Mouse (Mus musculus): Measurements from ENCODE around the gene Dnajc7. TPM values are rescaled to one million over a fixed set of nuclear protein-coding genes. Genes with fewer than 3 reads are reported as not detected.
"Not testable (repeated sequence)": the region's sequence is repeated elsewhere in the genome, so short reads cannot be mapped to it uniquely, and the experiment has no call there.

The Dnajc7 gene
- total RNA-seq, 2 experiments from 2014 or later: 231 to 258 TPM

DNA sequence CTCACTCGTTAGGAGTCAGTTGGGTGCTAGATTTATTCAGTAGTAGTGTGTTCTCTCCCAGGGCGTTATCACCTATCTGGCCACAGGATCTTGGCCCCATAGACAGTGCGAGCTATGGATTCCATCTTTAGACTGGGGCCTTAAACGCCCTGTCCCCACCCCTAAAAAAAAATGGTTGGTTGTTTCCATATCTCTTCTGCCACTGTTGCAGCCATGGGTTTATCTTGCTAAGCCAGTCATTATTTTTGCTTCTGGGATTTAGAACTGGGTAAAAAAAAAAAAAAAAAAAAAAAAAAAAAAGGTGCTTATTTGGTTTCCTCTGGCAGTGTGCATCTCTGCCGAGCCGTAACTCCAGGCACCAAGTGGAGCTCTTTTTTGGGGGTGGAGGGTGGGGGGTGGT is 55.3 kb downstream of the Dnajc7 start:
- intact Hi-C loops (cut with DNase I): no loop called here
- no peak for DNase-seq (ENCODE audit: low spot score in 2 of 2)

DNA sequence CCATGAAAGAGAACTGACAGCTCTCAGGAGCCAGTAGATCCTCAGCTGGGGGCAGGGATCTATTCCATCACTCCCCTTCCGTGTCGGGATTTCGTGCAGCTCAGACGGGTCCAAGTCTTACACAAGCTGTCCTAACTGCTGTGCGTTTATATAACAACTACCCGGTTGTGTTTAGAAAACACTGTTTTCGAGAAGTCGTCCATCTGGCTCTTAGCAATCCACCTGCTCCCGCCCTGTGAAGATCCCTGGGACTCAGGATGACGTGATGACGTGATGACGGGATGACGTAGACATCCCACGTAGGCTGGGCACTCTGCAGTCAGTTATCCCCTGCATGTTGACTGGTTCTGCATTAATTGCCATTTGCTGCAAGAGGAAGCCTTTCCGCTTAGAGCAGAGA is 55.7 kb downstream of the Dnajc7 start:
- DNase-seq (ENCODE audit: low spot score in 2 of 2): peak; percentile 73 to 93
- intact Hi-C loops (cut with DNase I): no loop called here

DNA sequence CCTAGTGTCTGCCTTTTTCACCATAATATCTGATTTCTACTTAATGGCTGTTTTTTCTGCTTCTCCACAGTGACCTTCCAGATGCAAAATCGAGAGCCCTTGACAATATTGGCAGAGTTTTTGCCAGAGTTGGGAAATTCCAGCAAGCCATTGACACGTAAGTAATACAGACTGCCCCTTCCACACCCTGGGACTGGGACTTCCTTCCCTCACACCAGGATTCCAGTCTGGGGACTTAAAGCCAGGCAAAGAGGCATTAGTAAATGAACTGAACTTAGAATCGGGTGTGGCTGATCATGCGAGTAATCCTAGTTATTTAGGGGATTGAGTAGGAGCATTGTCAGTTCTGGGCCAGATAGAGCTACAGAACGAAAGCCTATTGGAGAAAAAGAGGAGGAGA is 58.2 kb downstream of the Dnajc7 start:
- DNase-seq (ENCODE audit: low spot score in 2 of 2): no peak
- intact Hi-C loops (cut with DNase I): no loop called here

DNA sequence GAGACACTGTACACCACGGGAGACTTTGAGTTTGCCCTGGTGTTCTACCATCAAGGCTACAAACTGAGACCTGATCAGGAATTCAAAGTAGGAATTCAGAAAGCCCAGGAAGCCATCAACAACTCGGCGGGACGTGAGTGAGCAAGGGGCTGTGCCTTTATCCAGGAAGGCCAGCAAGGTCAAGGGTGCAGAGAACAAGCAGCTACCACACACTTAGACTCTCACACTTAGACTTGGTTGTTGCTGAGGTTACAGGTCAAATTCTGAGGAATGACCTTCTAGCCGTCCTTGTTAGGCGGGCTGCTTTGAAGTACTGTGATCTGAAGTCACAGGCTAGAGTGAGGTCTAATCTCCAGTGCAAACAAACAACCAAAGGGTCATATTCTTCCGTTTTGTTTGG is 60.5 kb downstream of the Dnajc7 start:
- intact Hi-C loops (cut with DNase I): loop anchor here (5.0 kb wide), 1 partner anchor 202 kb away; the partner anchor contains the start of gene Hap1
- DNase-seq (ENCODE audit: low spot score in 2 of 2): no peak

DNA sequence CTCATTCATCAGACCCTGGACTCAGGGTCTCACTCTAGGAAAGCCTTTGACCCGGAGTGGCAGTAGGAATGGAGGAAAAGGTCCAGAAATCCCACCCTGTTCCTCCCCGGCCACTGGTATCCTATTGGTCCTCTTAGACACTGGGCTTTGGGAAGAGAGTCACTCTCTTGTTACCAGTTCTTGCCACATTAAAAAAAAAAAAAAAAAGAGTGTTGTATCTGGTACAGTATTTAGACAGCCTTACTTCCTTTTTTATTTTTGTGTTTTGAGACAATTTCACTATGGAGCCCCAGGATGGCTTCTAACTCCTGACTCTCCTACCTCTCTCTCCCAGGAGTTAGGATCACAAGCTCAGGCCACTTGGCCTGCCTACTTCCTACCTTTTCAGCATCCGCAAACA is 62.4 kb downstream of the Dnajc7 start:
- DNase-seq (ENCODE audit: low spot score in 2 of 2): no peak
- intact Hi-C loops (cut with DNase I): loop anchor here (5.0 kb wide), 1 partner anchor 200 kb away; the partner anchor contains the start of gene Hap1

DNA sequence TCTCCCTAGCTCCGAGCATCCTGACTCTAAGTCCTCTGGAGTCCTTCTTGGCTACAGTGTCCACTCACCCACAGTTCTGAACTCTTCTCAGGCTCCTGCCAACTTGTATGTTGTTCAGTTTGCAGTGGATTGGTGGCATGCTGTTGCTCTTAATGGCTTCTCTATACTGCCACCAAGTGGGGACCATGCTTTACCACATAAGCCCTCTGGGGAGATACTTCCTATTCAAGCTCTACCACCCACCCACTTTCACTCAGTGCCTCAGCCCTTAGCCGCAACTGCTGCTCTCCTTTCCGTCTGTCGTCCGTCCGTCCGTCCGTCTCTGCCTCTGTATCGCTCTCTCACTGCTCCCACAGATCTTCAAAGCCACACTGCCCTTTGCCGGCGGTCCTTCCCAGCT is 64.4 kb downstream of the Dnajc7 start:
- peak; percentile 53 to 77 for DNase-seq (ENCODE audit: low spot score in 2 of 2)
- intact Hi-C loops (cut with DNase I): loop anchor here (2.0 to 5.0 kb wide), 2 partner anchors 43 to 198 kb away; partner anchors contain the start of gene Hap1

DNA sequence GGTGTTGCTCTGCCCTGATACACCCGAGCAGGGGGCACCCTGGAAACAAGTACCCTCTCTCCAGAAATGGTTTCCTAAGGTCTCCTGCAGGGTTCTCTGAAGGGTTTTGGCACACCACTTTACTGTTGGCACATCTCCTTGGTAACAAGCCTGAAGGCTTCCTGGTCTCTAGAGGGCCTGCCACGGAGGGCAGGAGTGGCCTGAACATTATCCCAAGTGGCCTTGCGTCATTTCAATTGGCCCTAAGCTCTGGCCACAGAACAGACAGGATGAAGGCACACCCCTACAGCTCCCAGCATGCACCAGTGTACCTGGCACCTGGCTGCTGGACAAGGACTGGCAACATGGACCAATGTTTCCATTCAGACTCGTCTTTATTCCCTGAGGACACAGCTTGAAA is 67.1 kb downstream of the Dnajc7 start:
- intact Hi-C loops (cut with DNase I): no loop called here
- no peak for DNase-seq (ENCODE audit: low spot score in 2 of 2)

DNA sequence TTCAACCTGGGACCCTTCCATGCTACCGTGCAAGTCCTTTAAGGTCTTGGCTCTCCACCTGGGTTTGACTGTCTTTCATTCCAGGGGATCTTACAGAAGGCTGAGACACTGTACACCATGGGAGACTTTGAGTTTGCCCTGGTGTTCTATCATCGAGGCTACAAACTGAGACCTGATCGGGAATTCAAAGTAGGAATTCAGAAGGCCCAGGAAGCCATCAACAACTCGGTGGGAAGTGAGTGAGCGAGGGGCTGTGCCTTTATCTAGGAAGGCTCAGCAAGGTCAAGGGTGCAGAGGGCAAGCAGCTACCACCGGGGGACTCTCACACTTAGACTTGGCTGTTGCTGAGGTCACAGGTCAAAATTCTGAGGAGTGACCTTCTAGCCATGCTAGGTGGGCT is 69.9 kb downstream of the Dnajc7 start:
- DNase-seq (ENCODE audit: low spot score in 2 of 2): no peak
- intact Hi-C loops (cut with DNase I): no loop called here

DNA sequence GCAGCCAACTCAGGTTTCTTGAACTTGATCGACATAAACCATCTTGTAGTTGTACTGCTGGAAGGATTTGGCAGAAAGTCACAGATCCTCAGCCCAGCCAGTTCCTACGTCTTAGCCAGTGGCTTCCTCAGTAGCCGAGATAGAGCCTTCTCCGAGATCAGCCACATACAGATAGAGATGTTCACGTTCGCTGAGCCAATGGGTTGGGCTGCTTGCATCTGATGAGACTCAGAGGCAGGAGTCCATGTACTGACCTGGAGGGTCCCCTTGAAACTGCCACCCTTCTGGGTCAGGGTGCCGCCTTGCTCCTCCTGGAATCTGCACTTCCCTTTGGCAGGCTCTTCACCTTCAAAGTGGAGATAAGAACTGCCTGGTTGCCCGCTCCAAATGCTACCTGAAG is 70.5 kb downstream of the Dnajc7 start:
- intact Hi-C loops (cut with DNase I): no loop called here
- no peak for DNase-seq (ENCODE audit: low spot score in 2 of 2)

DNA sequence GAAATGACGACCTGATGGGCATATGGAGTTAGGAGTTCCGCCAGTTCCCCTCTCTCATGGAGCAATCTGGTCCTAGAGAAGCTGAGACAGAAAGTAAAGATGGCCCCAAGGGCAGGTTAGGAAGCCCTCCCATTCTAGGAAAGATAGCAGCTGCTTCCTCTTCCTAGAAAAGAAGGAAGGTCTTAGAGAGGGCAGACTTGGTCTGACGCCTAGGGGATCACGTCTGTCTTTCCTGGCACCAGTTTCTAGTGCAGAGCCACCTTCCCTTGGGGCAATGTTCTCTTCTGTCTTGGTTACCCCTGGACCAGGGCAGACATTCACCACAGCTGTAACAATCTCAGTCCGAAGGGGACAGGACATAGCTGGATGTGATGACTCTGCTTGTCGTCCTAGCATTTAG is 71.8 kb downstream of the Dnajc7 start:
- intact Hi-C loops (cut with DNase I): no loop called here
- DNase-seq (ENCODE audit: low spot score in 2 of 2): no peak

DNA sequence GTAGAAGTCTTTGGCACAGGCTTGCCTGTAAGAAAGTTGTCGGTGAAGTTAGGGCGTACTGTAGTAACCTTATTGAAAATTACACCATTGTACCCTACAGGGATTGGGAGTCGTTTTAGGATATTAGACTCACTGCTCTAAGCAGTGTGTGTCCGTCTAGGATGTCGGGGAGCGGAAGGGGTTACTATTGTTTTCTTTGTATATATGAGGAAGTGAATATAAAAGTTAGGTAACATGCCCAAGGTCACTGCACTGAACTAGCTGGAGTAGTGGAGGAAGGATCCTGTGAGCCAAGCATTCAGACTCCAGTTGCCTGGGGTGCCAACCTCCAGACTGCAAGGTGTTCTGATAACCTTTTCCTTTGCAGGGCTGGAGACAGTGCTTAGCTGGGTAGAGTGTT is 73.0 kb downstream of the Dnajc7 start:
- intact Hi-C loops (cut with DNase I): no loop called here
- DNase-seq (ENCODE audit: low spot score in 2 of 2): no peak

DNA sequence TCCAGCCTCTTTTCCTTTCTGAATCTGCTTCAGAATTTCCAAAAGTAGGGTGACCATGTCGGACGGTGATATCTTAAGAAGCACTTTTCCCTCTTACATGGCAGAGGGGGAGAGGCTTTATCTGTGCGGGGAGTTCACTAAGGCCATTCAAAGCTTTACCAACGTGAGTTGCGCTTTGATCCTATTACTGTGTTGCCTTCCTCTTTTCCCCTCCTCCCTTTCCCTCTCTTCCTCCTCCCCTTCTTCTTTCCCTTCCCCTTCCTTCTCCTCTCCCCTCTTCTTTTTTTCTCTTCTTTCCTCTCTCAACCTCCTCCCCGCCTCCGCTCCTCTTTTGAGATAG is 74.3 kb downstream of the Dnajc7 start:
- intact Hi-C loops (cut with DNase I): no loop called here
- no peak for DNase-seq (ENCODE audit: low spot score in 2 of 2)

DNA sequence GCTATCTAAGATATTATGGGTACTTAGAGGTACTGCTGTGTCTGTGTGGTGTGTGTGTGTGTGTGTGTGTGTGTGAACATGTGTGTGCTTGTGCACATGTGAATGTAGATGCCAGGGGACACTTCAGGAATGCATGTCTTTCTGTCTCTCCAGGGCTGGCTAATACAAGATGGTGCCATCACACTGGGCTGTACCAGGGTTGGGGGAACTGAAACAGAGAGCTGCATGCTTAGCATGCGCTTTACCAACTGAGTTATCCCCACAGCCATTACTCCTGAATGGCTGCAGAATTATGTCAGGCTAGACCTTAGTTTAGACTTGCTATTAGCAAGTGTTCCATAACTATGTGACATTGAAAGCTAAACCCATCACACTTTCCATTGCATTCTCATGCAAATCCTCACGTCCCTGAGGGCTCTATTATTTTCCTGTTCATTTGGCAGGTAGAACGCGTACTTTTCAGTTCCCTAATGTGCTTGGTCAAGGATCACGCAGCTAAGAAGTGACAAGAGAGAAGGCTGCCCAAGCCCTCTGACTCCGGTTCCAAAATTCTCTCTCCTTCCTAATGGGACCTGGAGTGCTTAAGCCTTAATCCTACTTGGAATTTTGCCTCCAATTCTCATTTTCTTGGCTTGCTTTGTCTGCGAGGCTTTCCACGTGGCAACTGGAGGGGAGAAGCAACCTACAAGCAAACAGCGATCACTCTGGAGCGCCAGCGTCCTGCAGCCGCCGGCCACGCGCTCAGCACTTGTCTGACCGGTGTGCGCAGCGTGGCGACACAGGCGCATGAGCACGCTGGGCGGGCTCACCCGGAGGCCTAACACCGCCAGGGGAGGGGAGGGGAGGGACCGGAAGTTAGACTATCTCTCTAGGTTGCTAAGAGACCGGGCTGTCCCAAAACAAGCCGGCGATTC is 74.9 kb downstream of the Dnajc7 start, which contains the start of gene Ttc25:
Gene Ttc25 (plus strand): TSS at position 776 of the 914 bp plus-strand sequence.
- intact Hi-C loops (cut with DNase I): no loop called here
- peak; percentile 72 to 88 for DNase-seq (ENCODE audit: low spot score in 2 of 2)

DNA sequence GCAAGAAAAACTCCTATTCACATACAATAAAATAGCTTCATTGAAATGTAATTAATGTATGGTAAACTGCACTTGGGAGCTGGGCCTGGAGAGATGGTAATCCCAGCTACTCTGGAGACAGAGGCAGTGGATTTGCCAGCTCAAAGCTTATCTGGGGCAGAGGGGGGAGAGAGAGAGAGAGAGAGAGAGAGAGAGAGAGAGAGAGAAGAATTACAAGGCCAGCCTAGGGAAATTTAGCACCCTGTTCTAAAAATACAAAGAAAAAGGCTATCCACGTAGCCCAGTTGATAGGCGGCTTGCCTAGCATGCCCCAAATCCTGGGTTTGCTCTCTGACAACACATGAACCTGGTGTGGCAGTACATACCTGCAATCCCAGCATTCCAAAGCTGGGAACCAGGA is 78.4 kb downstream of the Dnajc7 start:
- DNase-seq (ENCODE audit: low spot score in 2 of 2): no peak
- intact Hi-C loops (cut with DNase I): no loop called here

DNA sequence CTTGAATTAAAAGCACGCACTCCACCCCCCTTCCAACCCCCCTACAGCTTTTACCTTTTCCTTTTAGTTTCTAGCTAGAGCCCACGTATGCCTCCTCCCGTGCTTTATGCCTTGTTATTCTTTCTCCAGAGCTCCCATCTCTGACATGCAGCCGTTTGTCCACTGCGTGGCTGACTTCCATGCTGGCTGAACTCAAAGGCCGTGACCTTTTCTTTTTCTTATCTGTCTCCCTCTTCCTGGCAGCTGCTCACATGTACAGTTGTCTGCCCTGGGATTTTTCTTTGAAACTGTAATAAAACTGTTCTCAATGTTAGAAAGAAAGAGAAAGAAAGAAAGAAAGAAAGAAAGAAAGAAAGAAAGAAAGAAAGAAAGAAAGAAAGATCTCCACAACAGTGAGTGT is 79.0 kb downstream of the Dnajc7 start:
- no peak for DNase-seq (ENCODE audit: low spot score in 2 of 2)
- intact Hi-C loops (cut with DNase I): no loop called here

DNA sequence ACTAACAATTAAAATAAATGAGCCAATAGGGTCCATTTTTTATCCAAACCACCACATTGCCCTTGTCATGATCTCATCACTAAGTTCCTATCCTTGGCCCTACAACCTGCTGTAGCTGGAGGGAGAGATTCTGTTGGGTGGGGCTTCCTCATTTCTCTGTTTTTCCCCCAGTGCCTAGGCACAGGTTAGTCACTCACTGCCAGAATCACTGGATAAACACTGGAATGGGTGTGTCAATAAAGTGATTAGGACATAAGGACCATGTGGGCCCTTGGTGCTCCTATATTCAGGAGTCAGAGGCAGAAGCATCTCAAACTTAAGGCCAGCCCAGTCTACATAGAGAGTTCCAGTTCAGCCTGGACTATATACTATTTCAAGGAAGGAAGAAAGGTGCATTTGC is 83.5 kb downstream of the Dnajc7 start:
- no peak for DNase-seq (ENCODE audit: low spot score in 2 of 2)
- intact Hi-C loops (cut with DNase I): no loop called here

DNA sequence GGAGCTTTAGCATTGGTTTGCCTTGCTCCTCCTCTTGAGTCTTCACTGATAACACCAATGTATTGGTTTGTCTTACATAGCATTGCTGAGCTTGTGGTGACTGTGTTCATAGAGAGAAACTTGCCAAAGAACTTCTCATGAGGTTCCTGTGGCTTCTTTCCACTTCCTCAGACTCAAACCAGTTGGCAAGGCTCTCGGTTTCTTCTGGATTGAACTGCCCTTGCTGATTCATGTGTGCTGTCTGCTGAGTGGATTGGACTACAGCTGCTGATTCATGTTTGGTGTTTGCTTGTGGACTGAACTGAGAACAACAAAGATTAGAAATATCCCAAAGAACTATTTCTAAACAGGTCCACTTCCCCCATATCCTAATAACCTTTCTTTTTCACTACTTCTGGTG is 84.0 kb downstream of the Dnajc7 start:
- DNase-seq (ENCODE audit: low spot score in 2 of 2): no peak
- intact Hi-C loops (cut with DNase I): no loop called here

DNA sequence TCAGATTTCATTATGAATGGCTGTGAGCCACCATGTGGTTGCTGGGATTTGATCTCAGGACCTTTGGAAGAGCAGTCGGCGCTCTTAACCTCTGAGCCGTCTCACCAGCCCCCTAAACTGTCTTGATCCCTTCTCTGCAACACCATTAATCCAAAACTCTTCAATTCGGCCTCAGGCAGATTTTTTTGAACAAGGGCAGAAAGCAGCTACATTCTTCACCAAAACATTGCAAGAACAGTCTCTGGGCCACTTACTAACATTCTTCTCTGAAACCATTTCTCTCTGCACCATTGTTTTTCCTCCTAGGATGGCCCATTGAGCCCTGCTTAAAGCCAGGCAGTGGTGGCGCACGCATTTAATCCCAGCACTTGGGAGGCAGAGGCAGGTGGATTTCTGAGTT is 85.1 kb downstream of the Dnajc7 start:
- intact Hi-C loops (cut with DNase I); DNase-seq (ENCODE audit: low spot score in 2 of 2): not testable (repeated sequence)

DNA sequence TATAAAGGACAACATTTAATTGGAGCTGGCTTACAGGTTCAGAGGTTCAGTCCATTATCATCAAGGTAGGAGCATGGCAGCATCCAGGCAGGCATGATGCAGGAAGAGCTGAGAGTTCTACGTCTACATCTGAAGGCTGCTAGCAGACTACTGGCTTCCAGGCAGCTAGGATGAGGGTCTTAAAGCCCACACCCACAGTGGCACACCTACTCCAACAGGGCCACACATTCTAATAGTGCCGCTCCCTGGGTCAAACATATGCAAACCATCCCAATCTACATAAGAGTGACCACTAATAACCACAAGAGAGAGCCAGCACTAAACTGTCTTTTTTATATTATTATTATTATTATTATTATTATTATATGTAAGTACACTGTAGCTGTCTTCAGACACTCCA is 85.6 kb downstream of the Dnajc7 start:
- intact Hi-C loops (cut with DNase I); DNase-seq (ENCODE audit: low spot score in 2 of 2): not testable (repeated sequence)

DNA sequence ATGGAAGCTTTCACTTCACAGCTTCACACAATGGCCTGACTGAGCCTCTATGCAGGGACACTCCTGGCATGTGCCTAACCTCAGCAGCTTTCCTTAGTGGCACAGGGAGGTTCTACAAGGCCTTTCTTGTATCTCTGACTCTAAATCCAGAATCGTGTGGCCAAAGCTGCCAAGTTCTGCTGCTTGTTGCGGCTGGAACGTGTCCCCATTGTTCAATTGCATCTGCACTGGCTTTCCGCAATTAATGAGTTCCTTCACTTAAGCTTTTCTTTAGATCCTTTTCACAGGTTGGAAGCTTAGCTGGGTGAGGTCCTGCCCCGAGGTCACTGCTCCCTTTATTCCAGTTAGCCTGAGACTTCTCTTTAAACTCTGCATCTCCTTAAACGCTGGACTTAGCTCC is 86.1 kb downstream of the Dnajc7 start:
- intact Hi-C loops (cut with DNase I): no loop called here
- no peak for DNase-seq (ENCODE audit: low spot score in 2 of 2)

Data from left cerebral cortex, postnatal 25 days (tissue).